Mouse (Mus musculus) hindbrain, embryonic 11.5 days (tissue): ENCODE data around the gene Des. TPM values are rescaled to one million over a fixed set of nuclear protein-coding genes. Genes with fewer than 3 reads are reported as not detected.

ENCODE experiments used
- ATAC-seq: fragments of 200-750 bp; cut with Nextera tagmentation; 2 replicates; pipeline ENCODE4 v1.8.0; 2017; ENCODE audit warnings: mild to moderate bottlenecking, moderate TSS enrichment, moderate library complexity; ENCODE audit not compliant: low FRiP score
- DNase-seq: peaks from one replicate; pipeline ENCODE4 v3.0.0-alpha.2; 2015; ENCODE audit warnings: low spot score
- H3K27ac ChIP-seq: fragments of 300-500 bp; sonication (generic); 2 replicates; pipeline ENCODE4 v1.5.1; 2014; ENCODE audit warnings: mild to moderate bottlenecking, low read depth, low read length
- H3K27me3 ChIP-seq: fragments of 300-500 bp; sonication (generic); 2 replicates; pipeline ENCODE4 v1.6.1; 2014; ENCODE audit warnings: mild to moderate bottlenecking, low read length, moderate library complexity, mixed read lengths; ENCODE audit not compliant: control insufficient read depth, insufficient read depth
- H3K36me3 ChIP-seq: fragments of 300-500 bp; sonication (generic); 2 replicates; pipeline ENCODE4 v1.6.1; 2014; ENCODE audit warnings: mild to moderate bottlenecking, low read length, moderate library complexity, mixed read lengths; ENCODE audit not compliant: control insufficient read depth, insufficient read depth
- H3K4me1 ChIP-seq: fragments of 300-500 bp; sonication (generic); replicated peaks from 2 replicates; pipeline ENCODE4 v1.6.1; 2014; ENCODE audit warnings: low read length, mixed read lengths; ENCODE audit not compliant: control insufficient read depth, insufficient read depth
- H3K4me2 ChIP-seq: fragments of 300-500 bp; sonication (generic); replicated peaks from 2 replicates; pipeline ENCODE4 v1.6.1; 2014; ENCODE audit warnings: mild to moderate bottlenecking, low read depth, low read length
- H3K4me3 ChIP-seq: fragments of 300-500 bp; sonication (generic); 2 replicates; pipeline ENCODE4 v1.5.1; 2014; ENCODE audit warnings: low read depth, low read length
- H3K9ac ChIP-seq: fragments of 300-500 bp; sonication (generic); 2 replicates; pipeline ENCODE4 v1.6.1; 2014; ENCODE audit warnings: low read depth, low read length
- H3K9me3 ChIP-seq: fragments of 300-500 bp; sonication (generic); 2 replicates; pipeline ENCODE4 v1.6.1; 2016; ENCODE audit warnings: low read length; ENCODE audit not compliant: control insufficient read depth
- WGBS: fragments of 180-500 bp; shearing (Covaris S2); extraction: QIAGEN DNeasy Blood & Tissue Kit; methylation state at CpG from one replicate; pipeline ENCODE4 v1.1.7; 2014; 5-methylcytosine and 5-hydroxymethylcytosine counted together
- polyA plus RNA-seq: library from polyadenylated mRNA; unstranded; fragments of >200 nt; fragmentation: Nextera tagmentation; extraction: Ambion mirVana; gene quantifications from 2 replicates; pipeline ENCODE4 v1.2.1, GENCODE M21; 2014

The Des gene
- 2.1 and 2.4 TPM in 2 replicates for polyA plus RNA-seq

GRCm38 (mm10) chr1:75360112-75361031 is at the start of gene Des:
Gene Des (plus strand): TSS chr1:75360329.
- ATAC-seq (no peak), DNase-seq (peak; percentile 53)
- H3K9me3 ChIP-seq, result no peaks in the 10 kb centered on the region
- H3K4me3 ChIP-seq, result peak within 1 kb of the TSS; percentile 32
- peak within 1 kb of the TSS; percentile 49 for H3K4me2 ChIP-seq
- no peaks in the 10 kb centered on the region for H3K36me3 ChIP-seq
- H3K4me1 ChIP-seq, result 0 out of 2 replicates have a peak, but pooled peaks cover 6% of the 10 kb centered on the region
- H3K27me3 ChIP-seq, result peaks cover 26% of the 10 kb centered on the region
- WGBS, result 1% methylated on average over 80 of the region's 80 CpGs
- H3K27ac ChIP-seq, result no peak within 1 kb of the TSS
- H3K9ac ChIP-seq, result no peak within 1 kb of the TSS

- Histone ChIP-seq H3K27ac (no peak overlapping the region), H3K9me3 (no peaks in the 10 kb centered on the region), H3K9ac (no peak overlapping the region), H3K27me3 (no peaks in the 10 kb centered on the region), H3K4me3 (no peak overlapping the region), H3K4me2 (no peak overlapping the region), H3K4me1 (0 out of 2 replicates have a peak, but pooled peaks cover 2% of the 10 kb centered on the region), H3K36me3 (0 out of 2 replicates have a peak, but pooled peaks cover 5% of the 10 kb centered on the region)
- DNase-seq (no peak), ATAC-seq (no peak)
- 97% methylated on average over 6 of the region's 6 CpGs for WGBS
Measured at GRCm38 (mm10) chr1:75311694-75312093, 48.4 kb upstream of the Des start.

DNA sequence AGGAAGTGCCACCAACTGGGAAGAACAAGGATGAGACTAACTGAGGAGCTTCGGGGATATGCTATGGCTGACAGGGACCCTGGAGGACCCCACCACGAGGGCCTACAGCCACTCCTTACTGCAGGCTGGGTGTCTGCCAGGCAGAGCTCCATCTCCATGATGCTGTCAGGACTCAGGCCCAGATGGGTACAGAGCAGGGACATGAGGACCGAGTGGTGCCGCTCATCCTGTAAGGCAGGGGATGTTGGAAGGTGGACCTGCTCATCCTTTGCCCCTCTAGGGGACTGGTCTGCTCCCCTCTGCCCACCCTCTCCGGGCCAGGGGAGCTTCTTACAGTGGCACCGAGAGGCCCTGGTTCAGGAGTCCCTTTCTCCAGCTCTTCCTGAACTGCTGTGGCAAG is 45.1 kb upstream of the Des start:
- no peaks in the 10 kb centered on the region for H3K9me3 ChIP-seq
- ATAC-seq (no peak), DNase-seq (no peak)
- H3K27me3 ChIP-seq, result no peaks in the 10 kb centered on the region
- H3K36me3 ChIP-seq, result 0 out of 2 replicates have a peak, but pooled peaks cover 2% of the 10 kb centered on the region
- no peak overlapping the region for H3K27ac ChIP-seq
- H3K4me2 ChIP-seq, result no peak overlapping the region
- H3K4me3 ChIP-seq, result no peak overlapping the region
- 88% methylated on average over 6 of the region's 6 CpGs for WGBS
- H3K9ac ChIP-seq, result no peak overlapping the region
- H3K4me1 ChIP-seq, result 0 out of 2 replicates have a peak, but pooled peaks cover 2% of the 10 kb centered on the region

DNA sequence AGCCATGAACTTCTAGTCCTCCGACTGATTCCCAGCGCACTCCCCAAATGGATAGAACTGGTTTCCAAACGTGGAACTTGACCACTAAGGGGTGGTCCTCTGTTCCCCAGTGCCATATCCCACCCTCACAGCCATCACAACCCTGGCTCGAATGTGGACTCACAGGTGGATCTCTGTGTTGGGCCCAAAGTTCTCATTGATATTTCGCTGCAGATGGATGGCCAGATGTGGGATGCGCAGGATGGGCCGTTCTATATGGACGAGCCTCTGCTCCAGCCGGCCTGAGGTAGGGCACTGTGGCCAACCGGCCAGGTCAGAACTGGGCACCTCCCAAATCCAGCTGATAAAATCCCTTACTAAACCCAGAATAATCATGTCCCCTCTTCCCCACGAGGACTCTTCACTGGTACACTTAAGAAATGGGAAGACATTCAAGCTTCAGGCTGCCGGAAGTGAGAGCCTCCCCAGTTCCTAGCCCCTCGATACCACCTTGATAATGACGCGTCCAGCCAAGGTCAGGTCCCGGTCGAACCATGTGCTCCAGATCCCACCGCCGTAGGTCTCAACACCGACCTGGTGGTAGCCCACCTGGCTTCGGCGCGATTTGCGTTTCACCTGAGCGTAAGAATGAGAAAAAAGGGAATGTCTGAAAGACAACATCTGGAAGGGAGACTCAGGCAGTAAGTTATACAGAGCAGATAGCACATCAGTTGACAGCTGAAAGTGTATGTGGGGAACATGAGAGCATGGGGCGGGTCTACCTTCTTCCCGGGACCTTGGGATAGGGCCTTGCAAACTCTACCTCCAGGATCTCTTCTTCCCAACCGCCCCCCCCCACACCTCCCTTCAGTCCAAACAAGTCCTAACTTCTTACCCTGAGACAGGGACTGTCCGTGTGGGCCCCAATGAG is 44.4 kb upstream of the Des start:
- no peak overlapping the region for H3K27ac ChIP-seq
- peak overlapping the region; percentile 82 for H3K4me3 ChIP-seq
- ATAC-seq (no peak), DNase-seq (no peak)
- H3K27me3 ChIP-seq, result no peaks in the 10 kb centered on the region
- H3K4me1 ChIP-seq, result 0 out of 2 replicates have a peak, but pooled peaks cover 2% of the 10 kb centered on the region
- WGBS, result 88% methylated on average over 29 of the region's 29 CpGs
- peak overlapping the region; percentile 67 for H3K4me2 ChIP-seq
- no peak overlapping the region for H3K9ac ChIP-seq
- 0 out of 2 replicates have a peak, but pooled peaks cover 2% of the 10 kb centered on the region for H3K36me3 ChIP-seq
- H3K9me3 ChIP-seq, result no peaks in the 10 kb centered on the region

DNA sequence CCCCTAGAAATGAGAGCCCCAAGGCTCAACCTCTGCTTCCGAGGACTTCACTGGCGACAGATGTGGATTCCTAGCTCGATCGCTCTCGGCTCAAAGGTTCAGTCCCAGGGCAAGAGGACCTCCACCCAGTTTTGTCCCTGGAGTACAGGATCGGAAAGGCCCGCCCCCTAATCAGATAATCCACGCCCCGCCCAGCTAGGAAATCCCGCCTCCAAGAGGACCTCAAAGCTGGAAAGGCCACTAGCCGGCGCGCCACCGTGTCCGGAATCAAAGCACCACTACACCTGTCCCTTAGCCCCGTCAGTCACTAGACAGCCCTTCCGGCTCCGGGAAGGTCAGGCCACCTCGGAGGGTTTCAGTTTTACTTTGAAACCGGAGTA is 43.3 kb upstream of the Des start:
- Histone ChIP-seq H3K4me1 (0 out of 2 replicates have a peak, but pooled peaks cover 2% of the 10 kb centered on the region), H3K4me2 (peak overlapping the region; percentile 67), H3K9me3 (no peaks in the 10 kb centered on the region), H3K36me3 (no peaks in the 10 kb centered on the region), H3K9ac (peak overlapping the region; percentile 53), H3K27me3 (no peaks in the 10 kb centered on the region), H3K27ac (peak overlapping the region; percentile 89), H3K4me3 (peak overlapping the region; percentile 82)
- DNase-seq (peak; percentile 86), ATAC-seq (peak; percentile 63)
- WGBS, result under 1% methylated on average over 20 of the region's 20 CpGs

DNA sequence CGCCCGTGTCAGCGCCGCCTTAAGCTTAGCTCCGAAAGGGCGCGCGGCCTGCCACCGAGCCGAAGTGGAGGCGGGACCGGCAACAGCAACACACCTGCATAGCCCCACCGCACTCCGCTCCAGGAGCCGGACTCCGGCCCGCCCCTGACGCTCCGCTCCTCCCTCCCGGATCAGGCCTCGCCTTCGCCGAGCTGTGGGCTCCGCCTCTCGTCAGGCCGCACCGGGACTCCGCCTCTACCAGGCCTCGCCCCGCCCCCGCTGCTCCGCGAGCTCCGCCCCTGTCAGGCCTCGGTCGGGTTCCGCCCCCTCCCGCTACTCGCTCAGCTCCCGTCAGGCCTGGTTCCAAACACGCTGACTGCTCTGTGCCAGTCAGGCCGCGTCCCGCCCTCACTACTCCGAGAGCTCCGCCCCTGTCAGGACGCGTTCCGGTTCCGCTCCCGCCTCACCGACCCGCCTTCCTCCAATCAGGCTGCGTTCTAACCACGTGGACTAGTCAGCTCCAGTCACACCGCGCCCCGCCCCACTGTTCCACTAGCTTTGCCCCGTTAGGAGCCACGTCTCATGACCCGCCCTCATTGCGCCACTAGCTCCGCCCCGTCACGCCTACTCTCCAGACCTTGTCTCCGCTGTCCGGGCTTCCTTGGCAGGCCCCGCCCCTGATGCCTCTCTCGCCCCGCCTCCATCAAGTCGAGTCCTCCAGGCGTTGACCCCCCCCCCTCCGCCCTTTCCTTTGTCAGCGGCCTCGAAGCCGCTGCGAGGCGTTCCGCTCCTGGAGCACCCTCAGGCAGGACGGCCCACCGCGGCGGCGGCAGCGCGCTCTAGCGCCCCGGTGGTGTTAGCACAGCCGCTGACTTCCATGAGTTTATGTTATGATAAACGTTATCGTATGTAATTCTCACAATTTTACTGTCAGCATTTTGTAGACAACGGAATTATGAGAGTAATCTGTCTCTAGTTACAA is 42.6 kb upstream of the Des start, which contains the start of gene Dnpep:
Gene Dnpep, minus strand, starts transcription at position 750 of the 961 bp plus-strand sequence.
- 1% methylated on average over 85 of the region's 92 CpGs for WGBS
- peak; percentile 100 for DNase-seq
- Histone ChIP-seq H3K4me3 (peak within 1 kb of the TSS; percentile 82), H3K9ac (peak within 1 kb of the TSS; percentile 53), H3K4me1 (0 out of 2 replicates have a peak, but pooled peaks cover 2% of the 10 kb centered on the region), H3K36me3 (no peaks in the 10 kb centered on the region), H3K27me3 (no peaks in the 10 kb centered on the region), H3K27ac (peak within 1 kb of the TSS; percentile 89), H3K4me2 (peak within 1 kb of the TSS; percentile 67), H3K9me3 (no peaks in the 10 kb centered on the region)
- peak; percentile 98 for ATAC-seq

DNA sequence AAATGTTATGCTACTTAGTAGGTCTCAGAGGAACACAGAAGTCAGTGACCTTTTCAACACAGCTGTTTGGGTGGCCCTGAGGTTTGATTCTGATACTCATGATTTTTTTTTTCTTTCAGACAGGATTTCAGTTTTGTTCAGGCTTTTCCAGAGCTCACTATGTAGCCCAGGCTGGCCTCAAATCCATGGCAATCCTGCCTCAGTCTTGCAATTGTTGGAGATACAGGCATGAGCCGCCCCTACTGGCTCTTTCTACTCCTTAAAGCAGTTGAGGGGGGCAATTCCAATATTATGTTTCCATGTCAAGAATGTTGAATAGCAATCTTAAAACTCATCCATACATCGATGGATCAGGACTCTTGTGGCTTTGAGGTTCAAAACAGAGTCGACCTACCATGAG is 41.8 kb upstream of the Des start:
- Histone ChIP-seq H3K9ac (no peak overlapping the region), H3K27me3 (no peaks in the 10 kb centered on the region), H3K36me3 (no peaks in the 10 kb centered on the region), H3K4me1 (0 out of 2 replicates have a peak, but pooled peaks cover 2% of the 10 kb centered on the region), H3K9me3 (no peaks in the 10 kb centered on the region), H3K4me3 (no peak overlapping the region), H3K27ac (peak overlapping the region; percentile 53; the same call in 1 of the 2 replicates), H3K4me2 (peak overlapping the region; percentile 11; the same call in 1 of the 2 replicates)
- ATAC-seq, result no peak
- 75% methylated on average over 3 of the region's 3 CpGs for WGBS
- no peak for DNase-seq
